Mouse (Mus musculus) lung, adult 2 months (tissue): ENCODE results near the gene 8030474K03Rik. TPM values are rescaled to one million over a fixed set of nuclear protein-coding genes. Genes with fewer than 3 reads are reported as not detected.
A peak's percentile ranks its signal among the peaks of the same experiment; 100 is the strongest.

Source experiments
- DNase-seq: peaks from one replicate; pipeline ENCODE4 v3.0.0; 2022
- H3K4me1 ChIP-seq: fragments of 200-500 bp; 2 replicates; pipeline ENCODE4 v1.6.1; 2011; ENCODE audit warnings: low read length; ENCODE audit not compliant: control insufficient read depth, insufficient read depth
- H3K4me3 ChIP-seq: fragments of 200-500 bp; replicated peaks from 2 replicates; pipeline ENCODE3; 2011; ENCODE audit warnings: low read depth, mild to moderate bottlenecking, control low read depth, low read length; ENCODE audit errors: extremely low read depth
- CTCF ChIP-seq: fragments of 200-500 bp; IDR thresholded peaks from 2 replicates; pipeline ENCODE4 v1.5.1; 2011; ENCODE audit warnings: mild to moderate bottlenecking, low read length, control low read depth; ENCODE audit not compliant: insufficient read depth
- POLR2A ChIP-seq: fragments of 200-500 bp; IDR thresholded peaks from 2 replicates; pipeline ENCODE4 v1.6.1; 2011; ENCODE audit warnings: low read depth, mild to moderate bottlenecking, control low read depth, low read length, borderline replicate concordance; ENCODE audit errors: extremely low read depth
- WGBS: fragments of 180-500 bp; shearing (Covaris S2); methylation state at CpG from one replicate; pipeline ENCODE4 v1.1.7; 2018; 5-methylcytosine and 5-hydroxymethylcytosine counted together
- polyA plus RNA-seq: library from polyadenylated mRNA; depleted of rRNA; stranded (reverse); fragments of >200 nt; gene quantifications from 2 replicates; pipeline ENCODE4 v1.2.3, GENCODE M21; 2012; rRNA removed

8030474K03Rik gene
- polyA plus RNA-seq: not detected in 2 replicates

DNA sequence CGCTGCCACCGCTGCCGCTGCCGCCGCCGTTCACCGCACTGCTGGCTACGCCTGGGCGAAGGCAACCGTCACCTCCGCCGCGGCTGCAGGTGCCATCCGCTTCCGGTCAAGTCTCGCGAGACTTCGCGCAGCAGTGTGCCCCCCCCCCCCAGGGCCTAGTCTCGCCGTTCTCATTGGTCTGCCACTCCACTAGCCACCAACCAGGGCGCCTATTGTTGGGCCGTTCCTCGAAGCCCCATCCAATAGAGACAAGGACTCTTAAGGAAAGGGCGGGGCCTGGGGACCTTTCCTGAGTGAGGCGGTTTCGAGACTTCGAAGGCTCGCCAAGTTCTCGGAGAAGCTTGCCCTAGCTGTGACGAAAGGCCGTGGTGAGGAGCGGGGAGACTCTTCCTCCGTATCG lies at the start of gene 8030474K03Rik, which contains the start of gene Gm4779:
8030474K03Rik (plus strand) TSS at position 315 of the 400 bp plus-strand sequence.
Gm4779 (minus strand) TSS at position 82 of the 400 bp plus-strand sequence.
- no peaks in the 10 kb centered on the region for H3K4me1 ChIP-seq
- TF ChIP-seq CTCF (no peak), POLR2A (no peak)
- H3K4me3 ChIP-seq: no peak within 1 kb of the TSS
- 93% methylated on average over 35 of the region's 35 CpGs for WGBS
- DNase-seq: no peak

DNA sequence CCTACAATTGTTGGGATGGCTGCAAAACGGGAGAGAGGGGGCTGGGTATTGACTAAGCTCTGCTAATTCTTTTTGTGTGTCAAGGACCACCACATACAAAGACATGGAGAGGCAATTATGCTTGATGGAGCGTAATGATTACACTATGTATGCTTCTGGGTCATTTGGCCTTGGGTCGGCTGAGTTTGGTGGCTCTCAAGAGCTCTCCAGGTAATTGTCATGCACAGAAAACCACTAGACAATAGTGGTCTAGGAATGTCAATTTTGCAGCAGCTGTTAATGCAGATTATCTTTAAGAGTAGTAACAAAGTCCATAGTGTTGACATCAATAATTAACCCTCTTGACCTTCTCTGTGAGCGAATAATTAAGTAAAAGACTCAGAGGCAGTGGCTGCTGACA lies 44.3 kb upstream of the 8030474K03Rik start:
- Histone ChIP-seq H3K4me1 (0 out of 2 replicates have a peak, but pooled peaks cover 3% of the 10 kb centered on the region), H3K4me3 (no peak overlapping the region)
- DNase-seq: no peak
- 72% methylated on average over 4 of the region's 4 CpGs for WGBS
- TF ChIP-seq CTCF (no peak), POLR2A (no peak)

DNA sequence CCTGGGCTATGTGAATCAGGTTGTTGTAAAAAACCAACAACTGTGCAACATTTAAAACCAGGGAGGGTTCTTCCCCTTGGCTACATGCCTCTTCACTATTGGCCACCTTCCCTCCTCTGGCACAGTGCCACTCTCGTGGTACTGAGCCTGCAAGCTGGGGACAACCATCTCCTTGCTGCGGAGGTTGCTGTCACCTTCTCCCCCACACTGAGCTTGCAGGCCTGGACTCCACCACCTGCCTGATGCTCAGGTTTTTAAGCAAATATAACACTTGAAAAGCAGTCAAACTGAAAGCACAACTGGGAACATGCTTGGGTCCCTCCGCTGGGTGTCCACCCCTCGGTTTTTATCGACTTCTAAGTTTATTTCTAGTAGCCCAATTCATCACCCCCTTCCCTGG lies 40.0 kb upstream of the 8030474K03Rik start:
- DNase-seq: no peak

DNA sequence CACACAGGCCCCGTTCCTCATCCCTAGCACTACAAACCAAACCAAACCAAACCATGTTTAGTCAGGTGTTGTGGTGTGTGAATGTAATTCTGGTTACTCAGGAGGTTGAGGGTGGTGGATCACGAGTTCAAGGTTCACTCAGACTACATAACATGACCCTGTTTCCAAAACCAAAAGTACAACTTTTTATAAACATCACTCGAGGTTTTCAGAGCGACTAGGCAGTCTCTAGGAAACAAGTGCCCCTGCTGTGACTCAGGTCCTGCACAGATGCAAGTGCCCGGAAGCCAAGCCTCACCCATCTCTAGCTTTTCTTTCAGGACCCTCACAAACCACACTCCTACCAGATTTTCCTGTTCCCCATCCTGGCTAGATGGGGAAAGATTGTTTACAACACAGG lies 29.8 kb upstream of the 8030474K03Rik start:
- no peak overlapping the region for H3K4me3 ChIP-seq
- TF ChIP-seq POLR2A (no peak), CTCF (no peak)
- WGBS: 67% methylated on average over 5 of the region's 5 CpGs
- no peak for DNase-seq
- H3K4me1 ChIP-seq: no peaks in the 10 kb centered on the region; the same call in 1 of the 2 replicates

More for the DNA sequence above, 40.0 kb upstream of the 8030474K03Rik start:
- no peak overlapping the region for H3K4me3 ChIP-seq
- WGBS: 62% methylated on average over 5 of the region's 5 CpGs
- H3K4me1 ChIP-seq: 0 out of 2 replicates have a peak, but pooled peaks cover 3% of the 10 kb centered on the region
- no peak for TF ChIP-seq CTCF
- no peak for TF ChIP-seq POLR2A

DNA sequence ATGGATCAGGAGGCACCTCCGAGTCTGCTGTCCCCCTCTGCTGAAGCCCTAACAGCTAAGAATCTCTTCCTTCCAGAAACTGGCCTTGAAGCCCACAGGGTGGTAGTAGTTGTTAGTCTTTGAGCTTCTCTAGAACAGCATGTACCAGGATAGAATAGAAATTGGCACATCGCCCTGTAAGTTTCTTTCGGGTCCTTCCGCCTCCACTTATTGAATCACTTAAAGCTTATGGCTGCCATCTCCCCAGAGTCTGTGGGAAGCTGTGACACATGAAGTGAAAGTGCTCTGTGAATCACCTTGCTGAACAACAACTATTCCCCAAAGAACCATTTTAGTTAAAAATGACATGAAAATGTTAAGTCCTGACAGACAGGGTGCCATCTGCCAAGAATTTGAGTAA lies 29.3 kb upstream of the 8030474K03Rik start:
- TF ChIP-seq POLR2A: no peak
- TF ChIP-seq CTCF: no peak
- Histone ChIP-seq H3K4me3 (no peak overlapping the region), H3K4me1 (no peaks in the 10 kb centered on the region; the same call in 1 of the 2 replicates)
- no peak for DNase-seq
- WGBS: 67% methylated on average over 4 of the region's 4 CpGs

DNA sequence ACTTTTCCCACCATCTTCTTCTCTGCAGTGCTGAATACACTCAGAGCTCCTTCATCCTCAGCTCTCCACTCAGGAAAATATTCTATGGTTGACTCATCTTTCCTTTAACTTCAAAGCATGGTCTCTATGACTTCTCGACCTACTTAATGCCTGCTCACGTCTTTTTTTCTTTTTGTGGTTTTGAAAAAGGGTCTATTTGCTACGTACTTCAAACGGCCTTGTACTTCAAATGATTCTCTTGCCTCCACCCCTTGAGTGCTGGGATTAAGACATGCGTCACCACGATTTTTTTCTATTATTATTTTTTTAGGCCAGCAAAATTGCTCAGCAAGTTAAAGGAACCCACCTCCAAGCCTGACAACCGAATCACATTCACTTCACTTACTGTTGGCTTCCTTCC lies 27.2 kb upstream of the 8030474K03Rik start:
- 51% methylated on average over 7 of the region's 7 CpGs for WGBS
- DNase-seq: no peak
- TF ChIP-seq POLR2A (no peak), CTCF (no peak)
- Histone ChIP-seq H3K4me1 (no peaks in the 10 kb centered on the region; the same call in 1 of the 2 replicates), H3K4me3 (no peak overlapping the region)

DNA sequence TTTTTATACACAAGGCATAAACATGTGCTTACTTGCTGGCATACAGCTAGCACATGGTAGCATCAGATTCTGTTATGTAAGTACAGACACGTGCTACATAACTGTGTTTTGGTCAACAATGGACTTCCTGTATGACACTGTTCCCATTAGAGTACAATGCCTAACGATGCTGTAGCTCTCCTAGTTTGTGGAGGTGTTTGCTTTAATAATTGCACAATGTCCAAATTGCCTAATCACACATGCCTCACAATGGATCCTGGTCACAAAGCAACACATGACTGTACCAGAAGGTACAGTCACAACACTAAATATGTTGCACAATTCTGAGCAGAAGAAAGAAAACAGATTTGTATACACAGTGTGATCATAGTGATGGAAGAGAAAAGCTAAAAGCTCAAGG lies 25.0 kb upstream of the 8030474K03Rik start:
- no peak for TF ChIP-seq POLR2A
- H3K4me3 ChIP-seq: no peak overlapping the region
- H3K4me1 ChIP-seq: no peaks in the 10 kb centered on the region; the same call in 1 of the 2 replicates
- no peak for DNase-seq
- 31% methylated on average over 2 of the region's 2 CpGs for WGBS

DNA sequence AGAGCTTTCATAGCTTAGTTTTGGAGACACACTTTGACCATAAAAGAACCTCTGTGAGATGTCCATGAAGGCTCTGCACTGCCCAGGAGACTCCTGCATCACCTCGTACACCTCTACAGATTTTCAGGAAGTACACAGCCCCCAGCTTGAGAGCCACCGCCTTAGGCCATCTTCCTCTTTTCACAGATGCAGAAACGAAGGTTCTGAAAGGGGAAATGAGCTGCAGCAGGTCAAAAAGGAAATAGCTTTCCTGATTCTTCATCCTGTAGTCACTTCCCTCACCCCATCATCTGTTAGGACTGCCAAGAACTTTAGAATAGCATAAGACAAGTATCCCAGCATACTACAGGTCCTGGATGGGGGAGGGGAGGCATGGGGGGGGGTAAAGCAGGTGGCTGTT lies 24.1 kb upstream of the 8030474K03Rik start:
- no peak overlapping the region for H3K4me3 ChIP-seq
- TF ChIP-seq CTCF (no peak), POLR2A (no peak)
- WGBS: 52% methylated on average over 3 of the region's 3 CpGs
- no peaks in the 10 kb centered on the region; the same call in 1 of the 2 replicates for H3K4me1 ChIP-seq
- DNase-seq: no peak

DNA sequence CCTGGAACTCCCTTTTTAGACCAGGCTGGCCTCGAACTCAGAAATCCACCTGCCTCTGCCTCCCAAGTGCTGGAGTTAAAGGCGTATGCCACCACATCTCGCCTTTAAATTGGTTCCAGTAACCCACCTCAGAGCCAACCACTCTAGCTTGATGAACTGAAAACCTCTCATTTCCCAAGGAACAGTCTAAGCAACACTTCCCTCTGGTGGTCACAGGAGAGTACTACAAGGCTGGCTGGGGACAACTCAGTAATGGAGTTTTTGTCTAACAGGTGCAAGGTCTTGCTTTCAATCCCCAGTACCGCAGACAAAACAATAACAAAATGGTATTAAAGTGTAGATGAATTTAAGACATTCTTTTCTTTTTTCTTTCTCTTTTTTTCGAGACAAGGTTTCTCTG lies 22.4 kb upstream of the 8030474K03Rik start:
- DNase-seq: peak; percentile 35
- Histone ChIP-seq H3K4me3 (no peak overlapping the region), H3K4me1 (no peaks in the 10 kb centered on the region; the same call in 1 of the 2 replicates)
- WGBS: 40% methylated on average over 5 of the region's 5 CpGs
- TF ChIP-seq CTCF (peak; percentile 37; the same call in 1 of the 2 replicates), POLR2A (no peak)

DNA sequence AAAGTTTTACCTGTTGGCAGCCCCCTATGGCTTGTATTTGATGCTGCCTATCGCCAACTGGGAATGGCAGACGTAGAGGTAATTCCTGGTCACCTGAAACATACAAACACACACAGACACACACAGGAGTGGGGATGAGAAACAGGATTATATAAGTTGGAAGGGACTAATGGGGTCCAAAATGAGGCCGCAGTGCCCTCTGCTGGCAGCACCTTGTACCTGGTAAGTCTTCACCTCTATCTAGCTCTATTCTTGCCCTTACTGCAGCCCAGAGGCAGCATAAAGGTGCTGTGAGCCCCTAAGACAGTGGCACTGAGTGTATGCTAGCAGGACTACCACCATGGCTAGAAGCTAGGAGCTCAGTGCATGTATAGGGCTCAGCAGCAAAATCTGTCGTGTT lies 2.9 kb upstream of the 8030474K03Rik start:
- Histone ChIP-seq H3K4me3 (no peak overlapping the region), H3K4me1 (no peaks in the 10 kb centered on the region)
- DNase-seq: peak; percentile 14
- peak; percentile 70 for TF ChIP-seq CTCF
- no peak for TF ChIP-seq POLR2A
- WGBS: 50% methylated on average over 4 of the region's 4 CpGs
